Mouse (Mus musculus): ENCODE results near the gene Kat2a.

DNA sequence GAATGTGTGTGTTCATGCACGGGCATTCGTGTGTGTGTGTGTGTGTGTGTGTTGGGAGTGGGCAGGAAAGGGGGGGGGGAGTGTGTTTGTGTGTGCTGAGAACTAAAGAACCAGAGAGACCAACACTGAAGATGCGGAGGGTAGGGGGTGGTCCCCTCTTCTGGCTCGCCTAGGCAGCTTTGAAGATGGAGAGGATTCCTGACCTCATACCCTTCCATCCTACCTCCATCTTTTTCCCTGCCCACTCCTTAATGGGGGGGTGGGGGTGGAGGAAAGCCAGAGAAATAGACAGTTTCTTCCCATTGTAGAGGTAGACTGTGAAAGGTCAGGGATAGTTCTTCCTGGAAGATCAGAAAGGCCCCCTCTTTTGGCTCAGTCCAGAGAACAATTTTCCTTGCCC lies 909 bp upstream of the Kat2a start:
- no peak for TF ChIP-seq CTCF (IDR thresholded peaks at IDR 0.05; ENCODE audit: control insufficient read depth, insufficient read depth, low read length)
- TF ChIP-seq POLR2A (IDR thresholded peaks at IDR 0.05; ENCODE audit: borderline replicate concordance, control insufficient read depth, low read depth, low read length): no peak

All from bone marrow, adult 2 months (tissue).